Comparison of ENCODE assay signal across 22 mouse cellular contexts in the genomic region with DNA sequence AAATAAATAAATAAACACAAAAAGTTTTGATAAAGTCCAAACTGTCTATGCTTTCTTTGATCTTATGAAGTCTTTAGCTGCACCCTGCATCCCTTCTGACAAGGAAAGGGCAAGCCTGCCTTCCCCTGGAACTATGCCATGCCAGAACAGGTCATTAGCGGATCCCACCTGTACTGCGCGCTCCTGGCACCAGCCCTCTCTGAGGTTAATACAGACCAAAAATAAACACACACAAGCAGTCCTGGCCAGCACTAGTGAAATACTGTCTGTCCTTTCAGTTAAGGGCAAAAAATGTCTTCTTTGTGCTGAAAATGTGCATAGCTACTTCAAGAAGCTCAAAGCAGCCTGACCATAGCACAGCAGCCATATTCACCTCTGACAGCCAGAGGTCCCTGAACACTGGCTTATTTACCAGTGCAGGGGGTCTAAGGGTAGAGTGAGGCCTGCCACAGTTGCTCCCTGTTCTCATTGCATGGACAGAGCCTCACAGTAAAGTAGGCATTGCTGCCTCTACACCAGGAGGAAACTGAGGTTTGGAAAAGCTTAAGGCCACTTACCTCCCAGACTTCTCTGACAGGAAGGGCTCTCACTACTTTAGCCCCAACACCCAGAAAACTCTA.
A peak's percentile ranks its signal among the peaks of the same experiment; 100 is the strongest.
DNase-seq lines count a peak whose midpoint lies in the region; ATAC-seq and TF ChIP-seq lines count a peak whose summit lies in the region.
"Had no signal": no experiment of that assay in that cellular context is flagged by ENCODE, and none has a peak within 500 bp of the region (broad histone marks: within the 10 kb centered on the region; RNA-seq: fewer than 3 reads in every experiment).

No protein-coding gene starts in this region.

- no peaks in the 10 kb centered on the region for H3K36me3 ChIP-seq in kidney, adult 2 months (ENCODE audit: control insufficient read depth, insufficient read depth, low read length)
- H3K36me3 ChIP-seq in embryonic facial prominence, embryonic 14.5 days (ENCODE audit: control insufficient read depth, insufficient read depth, low read length): no peaks in the 10 kb centered on the region
- H3K36me3 ChIP-seq in limb, embryonic 15.5 days: no peaks in the 10 kb centered on the region
- H3K36me3 ChIP-seq: heart, embryonic 13.5 days; hindbrain, embryonic 12.5 days; liver, embryonic 13.5 days; neural tube, embryonic 15.5 days; stomach, embryonic 15.5 days had no signal

- no peaks in the 10 kb centered on the region for H3K4me1 ChIP-seq in kidney, adult 2 months (ENCODE audit: control insufficient read depth, insufficient read depth, low read length)
- peaks cover 16% of the 10 kb centered on the region for H3K4me1 ChIP-seq in embryonic facial prominence, embryonic 14.5 days (ENCODE audit: control insufficient read depth, insufficient read depth, low read length)
- H3K4me1 ChIP-seq in limb, embryonic 15.5 days: peaks cover 32% of the 10 kb centered on the region
- H3K4me1 ChIP-seq: hindbrain, embryonic 12.5 days; neural tube, embryonic 15.5 days had no signal

- peak; percentile 26 to 46 for DNase-seq in cerebellum, adult 18-20 months
- DNase-seq in cerebellum, adult 8-10 months: no peak
- peak; percentile 10 for DNase-seq in kidney, adult 2 months
- DNase-seq in kidney, postnatal 4 days: no peak
- no peak for DNase-seq in embryonic facial prominence, embryonic 14.5 days (ENCODE audit: low spot score)
- DNase-seq in c-Kit-positive CD71-positive TER-119-positive erythroid progenitor cells, embryonic 14.5 days (ENCODE audit: low spot score): no peak
- DNase-seq: adrenal gland, postnatal 10 days; gastrocnemius, postnatal 36 days; heart, adult 2 months; heart, postnatal 14 days; kidney, adult 11 months; left cerebral cortex, postnatal 4 days; liver, embryonic 13.5 days; lung, adult 2 months; lung, postnatal 14 days; thymus, postnatal 25 days had no signal

- 72% methylated on average over 3 of the region's 3 CpGs for WGBS in kidney, adult 2 months
- 71% methylated on average over 3 of the region's 3 CpGs for WGBS in embryonic facial prominence, embryonic 14.5 days
- 69% methylated on average over 3 of the region's 3 CpGs for WGBS in limb, embryonic 15.5 days

- H3K4me2 ChIP-seq in embryonic facial prominence, embryonic 14.5 days (ENCODE audit: low read depth, low read length): no peak overlapping the region
- H3K4me2 ChIP-seq in limb, embryonic 15.5 days: no peak overlapping the region
- H3K4me2 ChIP-seq: heart, embryonic 13.5 days; hindbrain, embryonic 12.5 days; liver, embryonic 13.5 days; midbrain, embryonic 11.5 days; neural tube, embryonic 15.5 days; stomach, embryonic 15.5 days had no signal

- TF ChIP-seq CTCF in kidney, adult 2 months (conservative IDR thresholded peaks at IDR 0.05; ENCODE audit: insufficient read depth, insufficient read length, low read depth, low read length): no peak

- H3K4me3 ChIP-seq in kidney, adult 2 months (ENCODE audit: insufficient read depth, low read depth, low read length): no peak overlapping the region
- no peak overlapping the region for H3K4me3 ChIP-seq in embryonic facial prominence, embryonic 14.5 days (ENCODE audit: low read depth, low read length)
- H3K4me3 ChIP-seq in limb, embryonic 15.5 days: no peak overlapping the region
- H3K4me3 ChIP-seq: heart, adult 2 months; heart, embryonic 13.5 days; hindbrain, embryonic 12.5 days; liver, embryonic 13.5 days; neural tube, embryonic 15.5 days; stomach, embryonic 15.5 days had no signal

- no peaks in the 10 kb centered on the region for H3K9me3 ChIP-seq in embryonic facial prominence, embryonic 14.5 days (ENCODE audit: control insufficient read depth, low read length)
- no peaks in the 10 kb centered on the region for H3K9me3 ChIP-seq in limb, embryonic 15.5 days
- H3K9me3 ChIP-seq: heart, embryonic 13.5 days; hindbrain, embryonic 12.5 days; liver, embryonic 13.5 days; neural tube, embryonic 15.5 days; stomach, embryonic 15.5 days had no signal

- H3K27me3 ChIP-seq in kidney, adult 2 months (replicated peaks; ENCODE audit: control insufficient read depth, insufficient read depth, low read length): no peaks in the 10 kb centered on the region
- H3K27me3 ChIP-seq in embryonic facial prominence, embryonic 14.5 days (replicated peaks; ENCODE audit: control insufficient read depth, insufficient read depth, low read length): no peaks in the 10 kb centered on the region
- 0 out of 2 replicates have a peak, but pooled peaks cover 3% of the 10 kb centered on the region for H3K27me3 ChIP-seq in limb, embryonic 15.5 days
- H3K27me3 ChIP-seq: heart, embryonic 13.5 days; hindbrain, embryonic 12.5 days; liver, embryonic 13.5 days; neural tube, embryonic 15.5 days; stomach, embryonic 15.5 days had no signal

- ATAC-seq in embryonic facial prominence, embryonic 14.5 days (ENCODE audit: low read depth): no peak
- peak; percentile 64 for ATAC-seq in limb, embryonic 15.5 days (ENCODE audit: insufficient number of reproducible peaks, low FRiP score, low TSS enrichment, low read depth)

- H3K9ac ChIP-seq in embryonic facial prominence, embryonic 14.5 days (ENCODE audit: low read depth, low read length): no peak overlapping the region
- no peak overlapping the region for H3K9ac ChIP-seq in limb, embryonic 15.5 days
- H3K9ac ChIP-seq: heart, embryonic 13.5 days; hindbrain, embryonic 12.5 days; liver, embryonic 13.5 days; neural tube, embryonic 15.5 days; stomach, embryonic 15.5 days had no signal

- H3K27ac ChIP-seq in kidney, adult 2 months (ENCODE audit: insufficient read depth, low read depth, low read length): no peak overlapping the region
- H3K27ac ChIP-seq in embryonic facial prominence, embryonic 14.5 days (replicated peaks; ENCODE audit: low read depth, low read length): peak overlapping the region; percentile 33; the same call in 1 of the 2 replicates
- no peak overlapping the region for H3K27ac ChIP-seq in limb, embryonic 15.5 days
- H3K27ac ChIP-seq: heart, adult 2 months; heart, embryonic 13.5 days; hindbrain, embryonic 12.5 days; liver, embryonic 13.5 days; neural tube, embryonic 15.5 days; stomach, embryonic 15.5 days had no signal

- no peak for TF ChIP-seq POLR2A in kidney, adult 2 months (IDR thresholded peaks at IDR 0.05; ENCODE audit: low read depth, low read length)

Comparison
In these comparisons a context has a peak if more than half of its experiments do, and no peak if none do; other contexts are left out.
1. DNase-seq: peak in cerebellum, adult 18-20 months (2 of 2) and kidney, adult 2 months (single experiment); none in cerebellum, adult 8-10 months (single experiment), kidney, postnatal 4 days (0 of 2), embryonic facial prominence, embryonic 14.5 days (single experiment) and c-Kit-positive CD71-positive TER-119-positive erythroid progenitor cells, embryonic 14.5 days (single experiment).